Mouse (Mus musculus): ENCODE results near the gene Rps10. TPM values are rescaled to one million over a fixed set of nuclear protein-coding genes. Genes with fewer than 3 reads are reported as not detected.

The Rps10 gene
- polyA plus RNA-seq (2017; shearing (Covaris generic)): 1,000 to 10,000 TPM in 1 of 2 experiments, 100 to 1,000 TPM in 1; 907 to 1,598 TPM

DNA sequence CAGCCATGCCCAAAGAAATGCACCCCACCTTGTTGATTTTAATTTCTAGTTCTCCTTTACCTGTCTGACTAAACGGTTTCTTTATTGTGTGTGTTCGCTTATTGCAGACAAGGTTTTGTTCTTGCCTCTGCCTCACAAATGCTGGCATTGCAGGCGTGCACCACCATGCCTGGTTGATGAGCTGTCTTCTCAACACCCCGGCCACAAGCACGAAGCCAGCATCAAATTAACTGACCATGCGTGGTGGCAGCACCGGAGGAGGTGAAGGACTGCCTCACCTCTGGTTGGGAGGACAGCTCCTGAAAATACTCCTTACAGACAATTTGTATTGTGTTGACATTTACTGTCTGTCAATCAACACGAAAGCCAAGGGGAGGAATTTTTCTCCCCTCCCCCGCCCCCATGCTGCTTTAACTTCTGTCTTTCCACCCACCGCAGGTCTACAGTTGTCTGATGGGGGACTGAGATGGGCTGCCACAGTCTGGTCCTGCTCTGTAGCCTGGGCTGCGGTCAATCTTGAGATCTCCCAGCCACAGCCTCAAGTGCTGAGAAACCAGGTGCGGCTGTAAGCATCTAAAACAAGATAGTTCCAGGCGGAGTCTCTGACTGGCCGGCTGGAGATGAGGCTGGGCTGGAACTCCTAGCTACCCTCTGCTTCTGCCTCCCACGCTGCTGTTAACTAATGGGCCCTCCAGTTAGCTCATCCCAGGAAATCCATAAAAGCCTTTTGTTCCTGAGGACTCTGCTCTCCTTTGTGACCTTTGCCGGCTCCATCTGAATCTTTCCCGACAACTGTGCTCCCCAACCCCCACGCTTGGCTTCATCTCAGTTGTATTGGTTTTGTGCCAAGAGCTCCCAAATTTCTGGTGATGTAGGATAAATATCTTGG is at the start of gene Rps10:
TSS of gene Rps10 (minus strand) at position 538 of the 889 bp plus-strand sequence.

DNA sequence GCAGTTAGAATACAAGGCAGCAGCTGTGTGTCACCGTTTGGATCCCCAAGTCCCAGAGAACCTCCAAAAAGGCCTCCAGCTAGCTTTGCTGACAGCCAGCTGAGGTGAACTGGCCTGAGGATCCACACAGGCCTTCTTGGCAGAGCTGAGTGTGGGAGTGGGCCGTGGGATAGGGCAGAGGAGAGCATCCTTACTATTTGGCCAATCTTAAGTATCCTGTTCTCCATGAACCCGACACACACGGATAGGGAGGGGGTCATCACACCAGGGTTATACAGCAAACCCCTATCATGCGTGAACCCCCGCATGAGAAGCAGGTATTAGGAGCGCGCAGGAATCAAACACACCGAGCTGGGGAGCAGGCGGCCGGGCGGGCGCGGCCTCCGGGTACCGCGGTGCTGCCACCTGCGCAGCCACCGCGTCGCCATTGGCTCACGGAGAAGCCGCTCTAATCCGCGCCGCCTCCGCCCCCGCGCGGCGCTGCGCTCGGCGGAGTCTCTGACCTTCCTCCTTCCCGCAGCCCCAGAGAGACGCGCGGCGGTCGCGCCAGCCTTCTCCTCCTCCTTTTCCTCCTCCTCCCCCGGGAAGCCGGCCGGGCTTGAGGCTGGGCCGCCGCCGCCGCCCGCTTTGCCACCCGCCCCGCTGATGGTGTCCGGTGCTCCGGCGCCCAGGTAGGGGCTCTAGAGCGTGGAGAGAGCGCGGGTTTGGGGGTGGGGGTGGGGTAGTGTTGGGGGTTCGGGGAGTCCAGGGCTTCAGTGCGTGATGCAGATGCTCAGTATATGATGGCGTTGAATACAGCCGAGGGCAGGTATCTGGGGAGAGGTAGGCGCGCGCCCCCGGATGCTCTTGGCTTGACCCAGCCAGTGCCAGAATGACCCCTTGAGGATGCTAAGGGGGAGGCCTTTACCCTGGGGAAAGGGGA is 18.9 kb upstream of the Rps10 start, which contains the start of gene Pacsin1:
TSS of gene Pacsin1 (plus strand) at position 421 of the 922 bp plus-strand sequence.

DNA sequence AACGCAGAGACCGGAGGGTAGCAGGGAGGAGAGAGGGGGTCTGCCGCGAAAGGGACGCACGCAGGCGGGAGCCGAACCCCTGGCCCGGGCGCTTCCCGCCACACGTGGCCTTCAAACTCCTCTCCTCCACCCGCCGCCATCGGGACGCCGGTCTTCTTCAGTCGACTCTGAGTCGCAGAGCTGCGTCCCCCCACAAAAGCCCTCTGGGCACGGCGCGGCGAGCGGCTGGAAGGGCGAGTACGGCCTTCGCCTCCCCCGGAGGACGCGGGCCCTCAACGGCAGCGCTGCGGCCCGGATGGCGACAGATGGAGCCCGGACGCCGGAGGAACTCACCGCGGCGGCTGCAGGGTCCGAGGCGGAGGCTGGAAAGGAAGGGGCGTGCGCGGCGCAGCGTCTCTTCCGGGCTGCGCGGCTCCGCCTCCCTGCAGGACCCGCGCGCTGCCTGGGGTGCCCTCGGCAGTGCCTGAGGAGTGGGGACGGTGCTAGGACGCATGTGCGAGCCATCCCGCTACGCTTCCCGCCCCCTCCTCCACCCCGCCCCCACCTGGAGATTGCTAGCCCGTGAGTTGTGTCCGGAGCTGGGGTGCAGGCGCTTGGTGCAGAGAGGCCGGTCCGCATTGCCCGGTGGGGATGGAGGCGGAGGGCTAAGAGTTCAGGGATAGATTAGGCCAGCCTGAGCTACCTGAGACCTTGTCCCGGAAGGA is 1.4 kb downstream of the Rps10 start, which contains the start of gene RPS10-NUDT3:
TSS of gene RPS10-NUDT3 (minus strand) at position 352 of the 704 bp plus-strand sequence.

DNA sequence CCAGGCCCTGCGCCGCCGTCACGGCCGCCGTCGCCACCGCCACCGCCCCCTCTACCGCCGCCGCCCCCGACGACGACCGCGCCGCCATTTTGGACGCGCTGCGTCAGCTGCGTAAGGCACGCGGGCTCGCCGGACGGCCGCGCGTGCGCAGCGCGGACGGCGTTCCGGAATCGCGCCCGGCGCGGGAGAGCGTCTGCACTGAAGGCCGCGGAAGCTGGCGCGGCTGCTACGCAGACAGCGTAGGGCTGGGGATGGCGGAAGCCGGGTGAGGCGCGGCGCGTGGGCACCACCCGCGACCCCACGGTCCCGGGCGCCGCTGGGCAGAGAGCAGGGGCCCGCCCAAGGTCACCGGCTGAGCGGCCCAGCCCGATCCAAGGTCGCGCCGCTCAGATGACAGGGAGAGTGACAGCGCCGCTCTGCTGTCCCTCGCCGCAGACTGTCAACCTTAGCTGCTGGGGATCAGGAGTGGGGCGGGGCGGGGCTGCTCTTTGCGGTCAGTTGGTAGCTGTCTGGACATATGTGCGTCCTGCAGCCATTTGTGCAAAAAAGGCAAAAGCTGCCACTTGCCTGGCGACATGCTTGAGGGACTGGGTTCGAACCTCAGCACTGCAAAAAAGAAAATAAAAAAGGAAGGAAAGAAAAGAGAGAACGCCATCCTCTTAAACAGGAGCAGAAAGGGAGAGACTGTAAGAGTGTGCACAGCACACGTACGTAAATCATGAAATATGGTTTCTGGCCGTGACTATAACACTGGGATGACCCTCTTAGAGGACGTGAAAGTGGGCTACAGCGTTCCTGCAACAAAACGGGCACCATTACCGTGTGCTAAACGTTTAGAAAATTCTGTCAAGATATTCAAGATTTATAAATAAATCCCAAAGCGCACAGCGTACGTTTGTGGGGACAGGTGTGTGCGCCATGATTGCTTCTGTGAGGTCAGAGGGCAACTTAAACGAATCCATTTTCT is 12.8 kb downstream of the Rps10 start, which contains the start of gene Nudt3:
TSS of gene Nudt3 (minus strand) at position 136 of the 967 bp plus-strand sequence.

Other genes starting within 250 kb of the Rps10 start
- not detected for gene Grm4, start 115.3 kb downstream of the Rps10 start, polyA plus RNA-seq (2017; shearing (Covaris generic))
- gene Hmga1, start 80.2 kb downstream of the Rps10 start, polyA plus RNA-seq (2017; shearing (Covaris generic)): 100 to 1,000 TPM in 1 of 2 experiments, 10 to 100 TPM in 1; 92.2 to 108 TPM
- 100 to 1,000 TPM; 153 to 165 TPM for gene AI413582, start 70.9 kb downstream of the Rps10 start, polyA plus RNA-seq (2017; shearing (Covaris generic))
- 10 to 100 TPM; 60.3 to 68.8 TPM for gene Nudt3, start 13.2 kb downstream of the Rps10 start, polyA plus RNA-seq (2017; shearing (Covaris generic))
- not detected for gene RPS10-NUDT3, start 1.4 kb downstream of the Rps10 start, polyA plus RNA-seq (2017; shearing (Covaris generic))
- gene Pacsin1, start 18.8 kb upstream of the Rps10 start, polyA plus RNA-seq (2017; shearing (Covaris generic)): 10 to 100 TPM; 34.6 to 81.2 TPM
- under 1 TPM in 1 of 2 experiments, not detected in 1; 0.28 TPM for gene Spdef, start 92.3 kb upstream of the Rps10 start, polyA plus RNA-seq (2017; shearing (Covaris generic))
- gene D17Wsu92e, start 184.0 kb upstream of the Rps10 start, polyA plus RNA-seq (2017; shearing (Covaris generic)): 10 to 100 TPM; 34.3 to 38.3 TPM
- 100 to 1,000 TPM; 217 to 238 TPM for gene Snrpc, start 201.5 kb upstream of the Rps10 start, polyA plus RNA-seq (2017; shearing (Covaris generic))
- gene Uhrf1bp1, start 219.8 kb upstream of the Rps10 start, polyA plus RNA-seq (2017; shearing (Covaris generic)): 1 to 10 TPM; 1.1 to 2.5 TPM

Measured in activated CD4-positive, CD25-positive, alpha-beta regulatory T cell (primary cell).